In the genomic region with DNA sequence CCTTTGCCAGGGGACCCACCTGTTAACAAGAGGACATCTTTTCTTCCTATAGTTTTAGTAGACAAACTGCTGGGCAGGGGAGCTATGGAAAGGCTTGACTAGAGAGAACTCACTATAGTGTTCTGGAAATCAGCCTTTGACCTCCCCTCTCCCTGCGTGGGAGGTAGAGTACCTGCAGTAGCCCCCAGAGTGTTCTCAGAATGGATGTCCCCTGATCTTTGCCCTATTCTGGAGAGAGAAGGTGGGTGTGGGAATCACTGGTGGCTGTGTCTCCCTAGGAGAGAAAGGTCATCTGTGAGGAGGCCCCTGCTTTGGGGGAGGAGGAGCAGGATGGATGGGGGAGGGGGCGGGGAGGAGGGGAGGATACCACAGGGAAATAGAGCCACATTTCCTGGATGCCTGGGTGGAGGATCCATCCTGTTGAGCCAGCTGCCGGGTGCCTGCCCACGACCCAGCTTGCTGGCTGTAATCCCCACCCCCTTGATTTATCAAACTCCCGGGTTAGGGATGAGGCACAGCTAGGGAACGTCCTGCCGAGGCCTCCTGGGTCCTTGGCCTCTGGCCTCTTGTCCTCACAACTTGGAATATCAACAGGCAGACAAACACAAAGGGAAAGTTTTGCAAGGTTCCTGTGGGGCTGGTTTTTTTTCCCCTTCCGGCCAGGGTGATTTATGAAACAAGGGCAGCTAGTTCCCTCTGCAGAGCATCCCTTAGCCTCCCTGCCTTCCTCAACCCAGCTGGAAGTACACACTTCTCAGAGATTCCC, we compare ENCODE assay signal across 8 mouse cellular contexts. TPM values are rescaled to one million over a fixed set of nuclear protein-coding genes. Genes with fewer than 3 reads are reported as not detected.
DNase-seq lines count a peak whose midpoint lies in the region; ATAC-seq and TF ChIP-seq lines count a peak whose summit lies in the region.
"Had no signal": no experiment of that assay in that cellular context is flagged by ENCODE, and none has a peak within 500 bp of the region (broad histone marks: within the 10 kb centered on the region; RNA-seq: fewer than 3 reads in every experiment).

No protein-coding gene starts in this region.

- H3K9me3 ChIP-seq in lung, embryonic 14.5 days (ENCODE audit: low read depth, low read length) = no peaks in the 10 kb centered on the region
- H3K9me3 ChIP-seq: megakaryocyte, embryonic 14.5 days had no signal

- H3K36me3 ChIP-seq in kidney, adult 2 months (ENCODE audit: control insufficient read depth, insufficient read depth, low read length) = no peaks in the 10 kb centered on the region
- H3K36me3 ChIP-seq in lung, embryonic 14.5 days (ENCODE audit: insufficient read depth) = peaks cover 42% of the 10 kb centered on the region

- TF ChIP-seq POLR2A in kidney, adult 2 months (IDR thresholded peaks at IDR 0.05; ENCODE audit: low read depth, low read length) = no peak

- peak overlapping the region; percentile 54; the same call in 1 of the 2 replicates for H3K4me2 ChIP-seq in lung, embryonic 14.5 days

- peak overlapping the region; percentile 26 for H3K27ac ChIP-seq in kidney, adult 2 months (ENCODE audit: insufficient read depth, low read depth, low read length)
- no peak overlapping the region for H3K27ac ChIP-seq in lung, embryonic 14.5 days (ENCODE audit: low read depth)

- 16% methylated on average over 8 of the region's 8 CpGs for WGBS in kidney, adult 2 months
- WGBS in lung, embryonic 14.5 days = 7% methylated on average over 7 of the region's 8 CpGs

- no peak for TF ChIP-seq CTCF in kidney, adult 2 months (conservative IDR thresholded peaks at IDR 0.05; ENCODE audit: insufficient read depth, insufficient read length, low read depth, low read length)
- no peak for TF ChIP-seq CTCF in lung, embryonic 14.5 days (IDR thresholded peaks at IDR 0.05; ENCODE audit: low read depth)

- no peaks in the 10 kb centered on the region for H3K27me3 ChIP-seq in kidney, adult 2 months (replicated peaks; ENCODE audit: control insufficient read depth, insufficient read depth, low read length)
- H3K27me3 ChIP-seq in lung, embryonic 14.5 days (ENCODE audit: insufficient read depth, low read length) = no peaks in the 10 kb centered on the region

- no peak overlapping the region for H3K9ac ChIP-seq in lung, embryonic 14.5 days

- peak; percentile 66 for DNase-seq in adrenal gland, postnatal 25 days
- peak; percentile 98 for DNase-seq in heart, adult 11 months
- DNase-seq in kidney, adult 2 months = peak; percentile 89
- peak; percentile 61 for DNase-seq in lung, embryonic 14.5 days
- no peak for DNase-seq in cerebellum, postnatal 36 days
- no peak for DNase-seq in spleen, adult 18-20 months
- DNase-seq in urinary bladder, adult 2 months (ENCODE audit: low spot score) = no peak

- H3K4me3 ChIP-seq in kidney, adult 2 months (ENCODE audit: insufficient read depth, low read depth, low read length) = no peak overlapping the region
- 0 out of 2 replicates have a peak overlapping the region, but pooled peaks have one; percentile 24 for H3K4me3 ChIP-seq in lung, embryonic 14.5 days (ENCODE audit: low read depth, low read length)
- H3K4me3 ChIP-seq: megakaryocyte, embryonic 14.5 days had no signal

- ATAC-seq in lung, embryonic 14.5 days (ENCODE audit: insufficient read depth) = peak; percentile 60; the same call in 1 of the 2 replicates

- peaks cover 19% of the 10 kb centered on the region for H3K4me1 ChIP-seq in kidney, adult 2 months (ENCODE audit: control insufficient read depth, insufficient read depth, low read length)
- 0 out of 2 replicates have a peak, but pooled peaks cover 5% of the 10 kb centered on the region for H3K4me1 ChIP-seq in lung, embryonic 14.5 days (ENCODE audit: insufficient read depth)

RNA-seq across cellular contexts. Expression of gene Gpr182, which starts 2.5 kb away (rescaled TPM):
- 10.9 and 11.4 TPM in 2 replicates for total RNA-seq in adrenal gland, postnatal 25 days (2021)
- polyA plus RNA-seq in kidney, adult 2 months (2012; rRNA removed) = 8.1 and 9.7 TPM in 2 replicates
- polyA plus RNA-seq in lung, embryonic 14.5 days (2014; fragmentation: Nextera tagmentation; extraction: Ambion mirVana) = 2.6 and 3.2 TPM in 2 replicates
- polyA plus RNA-seq in urinary bladder, adult 2 months (2012; rRNA removed) = 1.2 and 1.8 TPM in 2 replicates

RNA-seq across cellular contexts. Expression of gene Zbtb39, which starts 9.7 kb away (rescaled TPM):
- total RNA-seq in adrenal gland, postnatal 25 days (2021) = 12.3 and 13.5 TPM in 2 replicates
- polyA plus RNA-seq in kidney, adult 2 months (2012; rRNA removed) = 7.2 and 7.3 TPM in 2 replicates
- 4.2 and 4.4 TPM in 2 replicates for polyA plus RNA-seq in lung, embryonic 14.5 days (2014; fragmentation: Nextera tagmentation; extraction: Ambion mirVana)
- polyA plus RNA-seq in urinary bladder, adult 2 months (2012; rRNA removed) = 6.1 and 7.6 TPM in 2 replicates

RNA-seq across cellular contexts. Expression of gene Rdh1, which starts 10.5 kb away (rescaled TPM):
- total RNA-seq in adrenal gland, postnatal 25 days (2021) = 0.57 and 1.3 TPM in 2 replicates
- 1.1 and 1.3 TPM in 2 replicates for polyA plus RNA-seq in kidney, adult 2 months (2012; rRNA removed)
- 0.04 TPM in 1 of 2 replicates, not detected in the other for polyA plus RNA-seq in lung, embryonic 14.5 days (2014; fragmentation: Nextera tagmentation; extraction: Ambion mirVana)
- 0.03 and 0.09 TPM in 2 replicates for polyA plus RNA-seq in urinary bladder, adult 2 months (2012; rRNA removed)

RNA-seq across cellular contexts. Expression of gene Rdh16f1, which starts 10.6 kb away (rescaled TPM):
- total RNA-seq in adrenal gland, postnatal 25 days (2021) = 1.0 and 2.7 TPM in 2 replicates
- 2.1 and 2.3 TPM in 2 replicates for polyA plus RNA-seq in kidney, adult 2 months (2012; rRNA removed)
- not detected in 2 replicates for polyA plus RNA-seq in lung, embryonic 14.5 days (2014; fragmentation: Nextera tagmentation; extraction: Ambion mirVana)
- 0.11 TPM in 1 of 2 replicates, not detected in the other for polyA plus RNA-seq in urinary bladder, adult 2 months (2012; rRNA removed)

RNA-seq across cellular contexts. Expression of gene Tac2, which starts 24.8 kb away (rescaled TPM):
- not detected in 2 replicates for total RNA-seq in adrenal gland, postnatal 25 days (2021)
- polyA plus RNA-seq in kidney, adult 2 months (2012; rRNA removed) = 0.26 TPM in 1 of 2 replicates, not detected in the other
- not detected in 2 replicates for polyA plus RNA-seq in lung, embryonic 14.5 days (2014; fragmentation: Nextera tagmentation; extraction: Ambion mirVana)
- not detected in 2 replicates for polyA plus RNA-seq in urinary bladder, adult 2 months (2012; rRNA removed)

Comparison
In these comparisons a context has a peak if more than half of its experiments do, and no peak if none do; other contexts are left out.
1. DNase-seq: peak in adrenal gland, postnatal 25 days (single experiment), heart, adult 11 months (single experiment), kidney, adult 2 months (single experiment) and lung, embryonic 14.5 days (single experiment); none in cerebellum, postnatal 36 days (0 of 2), spleen, adult 18-20 months (0 of 2) and urinary bladder, adult 2 months (single experiment).